Mouse (Mus musculus) embryonic facial prominence, embryonic 12.5 days (tissue): ENCODE measurements around the gene Zbtb9. TPM values are rescaled to one million over a fixed set of nuclear protein-coding genes. Genes with fewer than 3 reads are reported as not detected.

Source experiments
- ATAC-seq: fragments of 200-750 bp; cut with Nextera tagmentation; 2 replicates; pipeline ENCODE4 v1.8.0; 2017; ENCODE audit not compliant: insufficient number of reproducible peaks, insufficient read depth, low FRiP score, low TSS enrichment
- H3K27ac ChIP-seq: fragments of 300-500 bp; sonication (generic); 2 replicates; pipeline ENCODE4 v1.5.1; 2016; ENCODE audit warnings: mild to moderate bottlenecking
- H3K27me3 ChIP-seq: fragments of 300-500 bp; sonication (generic); 2 replicates; pipeline ENCODE4 v1.6.1; 2016; ENCODE audit warnings: mild to moderate bottlenecking, moderate library complexity
- H3K36me3 ChIP-seq: fragments of 300-500 bp; sonication (generic); 2 replicates; pipeline ENCODE4 v1.6.1; 2016; ENCODE audit warnings: mild to moderate bottlenecking
- H3K4me1 ChIP-seq: fragments of 300-500 bp; sonication (generic); 2 replicates; pipeline ENCODE4 v1.6.1; 2016
- H3K4me2 ChIP-seq: fragments of 300-500 bp; sonication (generic); replicated peaks from 2 replicates; pipeline ENCODE4 v1.6.1; 2016; ENCODE audit warnings: mild to moderate bottlenecking, moderate library complexity
- H3K4me3 ChIP-seq: fragments of 300-500 bp; sonication (generic); 2 replicates; pipeline ENCODE4 v1.5.1; 2016; ENCODE audit warnings: mild to moderate bottlenecking
- H3K9ac ChIP-seq: fragments of 300-500 bp; sonication (generic); 2 replicates; pipeline ENCODE4 v1.6.1; 2016; ENCODE audit warnings: mild to moderate bottlenecking, moderate library complexity
- H3K9me3 ChIP-seq: fragments of 300-500 bp; sonication (generic); 2 replicates; pipeline ENCODE4 v1.6.1; 2016; ENCODE audit warnings: mild to moderate bottlenecking, moderate library complexity
- WGBS: fragments of 180-500 bp; shearing (Covaris S2); methylation state at CpG from one replicate; pipeline ENCODE4 v1.1.7; 2016; 5-methylcytosine and 5-hydroxymethylcytosine counted together
- polyA plus RNA-seq: library from polyadenylated mRNA; unstranded; fragments of >200 nt; fragmentation: Nextera tagmentation; extraction: Ambion mirVana; gene quantifications from 2 replicates; pipeline ENCODE4 v1.2.1, GENCODE M21; 2016

The Zbtb9 gene
- polyA plus RNA-seq, 1 experiment from 2014 or later: 17.1 TPM

GRCm38 (mm10) chr17:26979426-26979825 is 6.5 kb downstream of the Zbtb9 start:
- no peak overlapping the region for H3K4me3 ChIP-seq
- peaks cover 48% of the 10 kb centered on the region for H3K36me3 ChIP-seq
- no peaks in the 10 kb centered on the region for H3K9me3 ChIP-seq
- no peak for ATAC-seq
- H3K27ac ChIP-seq: no peak overlapping the region
- no peaks in the 10 kb centered on the region for H3K27me3 ChIP-seq
- no peak overlapping the region for H3K9ac ChIP-seq
- H3K4me2 ChIP-seq: no peak overlapping the region
- peaks cover 8% of the 10 kb centered on the region for H3K4me1 ChIP-seq
- WGBS: 80% methylated on average over 2 of the region's 2 CpGs

GRCm38 (mm10) chr17:26981050-26981449 is 8.1 kb downstream of the Zbtb9 start:
- ATAC-seq: no peak
- H3K4me3 ChIP-seq: no peak overlapping the region
- no peak overlapping the region for H3K4me2 ChIP-seq
- H3K36me3 ChIP-seq: peaks cover 35% of the 10 kb centered on the region
- no peak overlapping the region for H3K9ac ChIP-seq
- WGBS: 74% methylated on average over 2 of the region's 2 CpGs
- peaks cover 2% of the 10 kb centered on the region; the same call in 1 of the 2 replicates for H3K4me1 ChIP-seq
- H3K27me3 ChIP-seq: no peaks in the 10 kb centered on the region
- no peak overlapping the region for H3K27ac ChIP-seq
- no peaks in the 10 kb centered on the region for H3K9me3 ChIP-seq

GRCm38 (mm10) chr17:26983382-26983781 is 10.4 kb downstream of the Zbtb9 start:
- Histone ChIP-seq H3K9ac (no peak overlapping the region), H3K36me3 (peaks cover 13% of the 10 kb centered on the region), H3K27ac (no peak overlapping the region), H3K9me3 (no peaks in the 10 kb centered on the region), H3K4me3 (no peak overlapping the region), H3K4me2 (no peak overlapping the region), H3K27me3 (no peaks in the 10 kb centered on the region), H3K4me1 (no peaks in the 10 kb centered on the region)
- no peak for ATAC-seq
- 95% methylated on average over 4 of the region's 4 CpGs for WGBS

- 83% methylated on average over 10 of the region's 10 CpGs for WGBS
- ATAC-seq: no peak
- H3K4me1 ChIP-seq: no peaks in the 10 kb centered on the region
These were observed 12.7 kb downstream of the Zbtb9 start for GRCm38 (mm10) chr17:26985503-26986179.

GRCm38 (mm10) chr17:26990521-26990920 is 17.6 kb downstream of the Zbtb9 start:
- ATAC-seq: no peak
- no peak overlapping the region for H3K27ac ChIP-seq
- no peaks in the 10 kb centered on the region for H3K4me1 ChIP-seq
- H3K27me3 ChIP-seq: no peaks in the 10 kb centered on the region
- no peaks in the 10 kb centered on the region for H3K36me3 ChIP-seq
- no peak overlapping the region for H3K9ac ChIP-seq
- no peak overlapping the region for H3K4me2 ChIP-seq
- no peaks in the 10 kb centered on the region for H3K9me3 ChIP-seq
- H3K4me3 ChIP-seq: no peak overlapping the region

More at GRCm38 (mm10) chr17:26985503-26986179, 12.7 kb downstream of the Zbtb9 start:
- Histone ChIP-seq H3K9ac (no peak overlapping the region), H3K27ac (no peak overlapping the region), H3K9me3 (no peaks in the 10 kb centered on the region), H3K4me2 (no peak overlapping the region), H3K36me3 (no peaks in the 10 kb centered on the region), H3K4me3 (no peak overlapping the region), H3K27me3 (no peaks in the 10 kb centered on the region)

GRCm38 (mm10) chr17:26994410-26994809 is 21.4 kb downstream of the Zbtb9 start:
- peaks cover 4% of the 10 kb centered on the region; the same call in 1 of the 2 replicates for H3K4me1 ChIP-seq
- no peak for ATAC-seq
- H3K4me3 ChIP-seq: no peak overlapping the region
- WGBS: 84% methylated on average over 14 of the region's 14 CpGs
- H3K27me3 ChIP-seq: no peaks in the 10 kb centered on the region
- no peaks in the 10 kb centered on the region for H3K36me3 ChIP-seq
- no peaks in the 10 kb centered on the region for H3K9me3 ChIP-seq
- H3K4me2 ChIP-seq: no peak overlapping the region
- H3K9ac ChIP-seq: no peak overlapping the region
- no peak overlapping the region for H3K27ac ChIP-seq

- Histone ChIP-seq H3K4me3 (no peak overlapping the region), H3K27me3 (no peaks in the 10 kb centered on the region), H3K9ac (no peak overlapping the region), H3K4me1 (peaks cover 4% of the 10 kb centered on the region; the same call in 1 of the 2 replicates), H3K36me3 (no peaks in the 10 kb centered on the region), H3K9me3 (no peaks in the 10 kb centered on the region), H3K27ac (no peak overlapping the region), H3K4me2 (no peak overlapping the region)
- WGBS: 75% methylated on average over 6 of the region's 6 CpGs
- no peak for ATAC-seq
These were observed 22.0 kb downstream of the Zbtb9 start for GRCm38 (mm10) chr17:26995006-26995405.

GRCm38 (mm10) chr17:26995562-26995961 is 22.6 kb downstream of the Zbtb9 start:
- no peaks in the 10 kb centered on the region for H3K27me3 ChIP-seq
- 74% methylated on average over 8 of the region's 8 CpGs for WGBS
- peaks cover 4% of the 10 kb centered on the region; the same call in 1 of the 2 replicates for H3K4me1 ChIP-seq
- ATAC-seq: no peak
- no peak overlapping the region for H3K4me2 ChIP-seq
- H3K36me3 ChIP-seq: no peaks in the 10 kb centered on the region
- H3K9me3 ChIP-seq: no peaks in the 10 kb centered on the region
- no peak overlapping the region for H3K9ac ChIP-seq
- H3K27ac ChIP-seq: no peak overlapping the region
- H3K4me3 ChIP-seq: no peak overlapping the region

- WGBS: 71% methylated on average over 4 of the region's 4 CpGs
These were observed 24.7 kb downstream of the Zbtb9 start for GRCm38 (mm10) chr17:26997661-26998060.

GRCm38 (mm10) chr17:26998283-26998682 is 25.3 kb downstream of the Zbtb9 start:
- Histone ChIP-seq H3K36me3 (no peaks in the 10 kb centered on the region), H3K9ac (no peak overlapping the region), H3K4me3 (no peak overlapping the region), H3K4me2 (no peak overlapping the region), H3K4me1 (peaks cover 4% of the 10 kb centered on the region; the same call in 1 of the 2 replicates), H3K27ac (no peak overlapping the region), H3K9me3 (no peaks in the 10 kb centered on the region), H3K27me3 (no peaks in the 10 kb centered on the region)
- no peak for ATAC-seq
- WGBS: 90% methylated on average over 15 of the region's 15 CpGs

More at GRCm38 (mm10) chr17:26997661-26998060, 24.7 kb downstream of the Zbtb9 start:
- Histone ChIP-seq H3K27me3 (no peaks in the 10 kb centered on the region), H3K4me3 (no peak overlapping the region), H3K36me3 (no peaks in the 10 kb centered on the region), H3K4me1 (peaks cover 4% of the 10 kb centered on the region; the same call in 1 of the 2 replicates), H3K9ac (no peak overlapping the region), H3K27ac (no peak overlapping the region), H3K4me2 (no peak overlapping the region), H3K9me3 (no peaks in the 10 kb centered on the region)
- no peak for ATAC-seq

- H3K4me2 ChIP-seq: no peak overlapping the region
- peaks cover 4% of the 10 kb centered on the region; the same call in 1 of the 2 replicates for H3K4me1 ChIP-seq
- 72% methylated on average over 12 of the region's 12 CpGs for WGBS
These were observed 27.0 kb downstream of the Zbtb9 start for GRCm38 (mm10) chr17:26999996-27000395.

GRCm38 (mm10) chr17:27001151-27001550 is 28.2 kb downstream of the Zbtb9 start:
- Histone ChIP-seq H3K4me1 (peaks cover 2% of the 10 kb centered on the region; the same call in 1 of the 2 replicates), H3K9ac (no peak overlapping the region), H3K9me3 (no peaks in the 10 kb centered on the region), H3K36me3 (no peaks in the 10 kb centered on the region), H3K27ac (no peak overlapping the region), H3K4me3 (no peak overlapping the region), H3K4me2 (no peak overlapping the region), H3K27me3 (no peaks in the 10 kb centered on the region)
- 80% methylated on average over 7 of the region's 7 CpGs for WGBS
- ATAC-seq: no peak

More at GRCm38 (mm10) chr17:26999996-27000395, 27.0 kb downstream of the Zbtb9 start:
- H3K9ac ChIP-seq: no peak overlapping the region
- no peaks in the 10 kb centered on the region for H3K27me3 ChIP-seq
- no peak overlapping the region for H3K4me3 ChIP-seq
- H3K9me3 ChIP-seq: no peaks in the 10 kb centered on the region
- H3K36me3 ChIP-seq: no peaks in the 10 kb centered on the region
- ATAC-seq: no peak
- no peak overlapping the region for H3K27ac ChIP-seq
